12 mouse cellular contexts compared by ENCODE assay signal in genomic region chr7:28862817-28863499, GRCm38 (mm10). TPM values are rescaled to one million over a fixed set of nuclear protein-coding genes. Genes with fewer than 3 reads are reported as not detected.
DNase-seq lines count a peak whose midpoint lies in the region; ATAC-seq lines count a peak whose summit lies in the region.
"Had no signal": no experiment of that assay in that cellular context is flagged by ENCODE, and none has a peak within 500 bp of the region (broad histone marks: within the 10 kb centered on the region; RNA-seq: fewer than 3 reads in every experiment).

No protein-coding gene starts in this region.

- no peaks in the 10 kb centered on the region for H3K36me3 ChIP-seq in embryonic facial prominence, embryonic 13.5 days
- H3K36me3 ChIP-seq in embryonic facial prominence, embryonic 10.5 days (replicated peaks), result no peaks in the 10 kb centered on the region
- H3K36me3 ChIP-seq in embryonic facial prominence, embryonic 15.5 days, result no peaks in the 10 kb centered on the region
- no peaks in the 10 kb centered on the region for H3K36me3 ChIP-seq in liver, embryonic 12.5 days
- H3K36me3 ChIP-seq: limb, embryonic 13.5 days had no signal

- no peak overlapping the region for H3K4me2 ChIP-seq in embryonic facial prominence, embryonic 13.5 days
- peak overlapping the region; percentile 51; the same call in 1 of the 2 replicates for H3K4me2 ChIP-seq in embryonic facial prominence, embryonic 15.5 days (replicated peaks)
- H3K4me2 ChIP-seq in liver, embryonic 12.5 days, result no peak overlapping the region

- no peak overlapping the region for H3K4me3 ChIP-seq in embryonic facial prominence, embryonic 13.5 days
- H3K4me3 ChIP-seq in embryonic facial prominence, embryonic 10.5 days, result no peak overlapping the region
- H3K4me3 ChIP-seq in embryonic facial prominence, embryonic 15.5 days (replicated peaks), result no peak overlapping the region
- no peak overlapping the region for H3K4me3 ChIP-seq in liver, embryonic 12.5 days
- H3K4me3 ChIP-seq: limb, embryonic 13.5 days had no signal

- H3K9ac ChIP-seq in embryonic facial prominence, embryonic 13.5 days, result no peak overlapping the region
- no peak overlapping the region for H3K9ac ChIP-seq in embryonic facial prominence, embryonic 15.5 days
- H3K9ac ChIP-seq in liver, embryonic 12.5 days, result no peak overlapping the region
- H3K9ac ChIP-seq: limb, embryonic 13.5 days had no signal

- H3K9me3 ChIP-seq in embryonic facial prominence, embryonic 13.5 days, result no peaks in the 10 kb centered on the region
- no peaks in the 10 kb centered on the region for H3K9me3 ChIP-seq in embryonic facial prominence, embryonic 10.5 days
- no peaks in the 10 kb centered on the region for H3K9me3 ChIP-seq in embryonic facial prominence, embryonic 15.5 days (replicated peaks)
- peaks cover 5% of the 10 kb centered on the region; the same call in 1 of the 2 replicates for H3K9me3 ChIP-seq in liver, embryonic 12.5 days (replicated peaks)

- H3K27me3 ChIP-seq in embryonic facial prominence, embryonic 13.5 days, result no peaks in the 10 kb centered on the region
- H3K27me3 ChIP-seq in embryonic facial prominence, embryonic 10.5 days (replicated peaks; ENCODE audit: low read depth, poor library complexity, severe bottlenecking), result no peaks in the 10 kb centered on the region; the same call in none of the 2 replicates
- H3K27me3 ChIP-seq in embryonic facial prominence, embryonic 15.5 days, result no peaks in the 10 kb centered on the region
- 0 out of 2 replicates have a peak, but pooled peaks cover 2% of the 10 kb centered on the region for H3K27me3 ChIP-seq in liver, embryonic 12.5 days (replicated peaks)
- H3K27me3 ChIP-seq: limb, embryonic 13.5 days had no signal

- 0 out of 2 replicates have a peak overlapping the region, but pooled peaks have one; percentile 7 for H3K27ac ChIP-seq in embryonic facial prominence, embryonic 13.5 days
- no peak overlapping the region for H3K27ac ChIP-seq in embryonic facial prominence, embryonic 10.5 days (replicated peaks)
- H3K27ac ChIP-seq in embryonic facial prominence, embryonic 15.5 days (replicated peaks), result peak overlapping the region; percentile 83
- H3K27ac ChIP-seq in liver, embryonic 12.5 days, result no peak overlapping the region
- H3K27ac ChIP-seq: limb, embryonic 13.5 days; macrophage had no signal

- WGBS in embryonic facial prominence, embryonic 13.5 days, result 86% methylated on average over 15 of the region's 15 CpGs
- WGBS in embryonic facial prominence, embryonic 10.5 days, result 81% methylated on average over 15 of the region's 15 CpGs
- 68% methylated on average over 15 of the region's 15 CpGs for WGBS in embryonic facial prominence, embryonic 15.5 days
- WGBS in liver, embryonic 12.5 days (ENCODE audit: insufficient replicate concordance), result 67% methylated on average over 15 of the region's 15 CpGs

- peaks cover 39% of the 10 kb centered on the region for H3K4me1 ChIP-seq in embryonic facial prominence, embryonic 13.5 days
- H3K4me1 ChIP-seq in embryonic facial prominence, embryonic 10.5 days, result peaks cover 26% of the 10 kb centered on the region
- H3K4me1 ChIP-seq in embryonic facial prominence, embryonic 15.5 days, result peaks cover 42% of the 10 kb centered on the region
- H3K4me1 ChIP-seq in liver, embryonic 12.5 days, result peaks cover 39% of the 10 kb centered on the region

- intact Hi-C loops in heart, postnatal 10 days (cut with DNase I), result no loop called here

- ATAC-seq in embryonic facial prominence, embryonic 13.5 days (ENCODE audit: insufficient number of reproducible peaks, insufficient read depth, low FRiP score, low TSS enrichment, low read depth), result no peak
- no peak for ATAC-seq in embryonic facial prominence, embryonic 15.5 days (ENCODE audit: insufficient number of reproducible peaks, low FRiP score, low TSS enrichment, low read depth)
- ATAC-seq in liver, embryonic 12.5 days, result no peak
- ATAC-seq: activated CD4-positive, CD25-positive, alpha-beta regulatory T cell, adult 4 months; hindbrain, embryonic 16.5 days had no signal

- no peak for DNase-seq in embryonic facial prominence, embryonic 10.5 days (ENCODE audit: low spot score)
- peak; percentile 53 to 57 for DNase-seq in left cerebral cortex, adult 18-20 months (ENCODE audit: low spot score in 2 of 2)
- DNase-seq in right cerebral cortex, postnatal 25 days, result peak; percentile 77
- DNase-seq in thymus, postnatal 0 days (ENCODE audit: low spot score), result no peak
- DNase-seq in heart, postnatal 10 days, result no peak

RNA-seq across cellular contexts. Expression of gene Lgals7, which starts 0.7 kb away (rescaled TPM):
- 25.5 and 29.4 TPM in 2 replicates for polyA plus RNA-seq in embryonic facial prominence, embryonic 13.5 days (2015; fragmentation: Nextera tagmentation; extraction: Ambion mirVana)
- 0.63 and 1.9 TPM in 2 replicates for polyA plus RNA-seq in embryonic facial prominence, embryonic 10.5 days (2016; fragmentation: Nextera tagmentation; extraction: Ambion mirVana)
- 187 and 265 TPM in 2 replicates for polyA plus RNA-seq in embryonic facial prominence, embryonic 15.5 days (2015; fragmentation: Nextera tagmentation; extraction: Ambion mirVana)
- total RNA-seq in left cerebral cortex, adult 18-20 months (2021), result under 1 TPM in 1 of 2 experiments, not detected in 1; 0.74 TPM
- polyA plus RNA-seq in thymus, postnatal 0 days (2015; fragmentation: Nextera tagmentation; extraction: Ambion mirVana), result 0.99 and 1.1 TPM in 2 replicates
- polyA plus RNA-seq in liver, embryonic 12.5 days (2016; fragmentation: Nextera tagmentation; extraction: Ambion mirVana), result 0.25 TPM in 1 of 2 replicates, not detected in the other
- total RNA-seq in heart, postnatal 10 days (2021), result 1 to 10 TPM; 2.2 to 2.8 TPM
- polyA plus RNA-seq: macrophage had no signal

RNA-seq across cellular contexts. Expression of gene Capn12, which starts 18.3 kb away (rescaled TPM):
- polyA plus RNA-seq in embryonic facial prominence, embryonic 13.5 days (2015; fragmentation: Nextera tagmentation; extraction: Ambion mirVana), result 0.69 and 1.2 TPM in 2 replicates
- polyA plus RNA-seq in embryonic facial prominence, embryonic 10.5 days (2016; fragmentation: Nextera tagmentation; extraction: Ambion mirVana), result 0.44 and 0.55 TPM in 2 replicates
- polyA plus RNA-seq in embryonic facial prominence, embryonic 15.5 days (2015; fragmentation: Nextera tagmentation; extraction: Ambion mirVana), result 1.1 and 1.4 TPM in 2 replicates
- total RNA-seq in left cerebral cortex, adult 18-20 months (2021), result under 1 TPM; 0.61 to 0.95 TPM
- polyA plus RNA-seq in thymus, postnatal 0 days (2015; fragmentation: Nextera tagmentation; extraction: Ambion mirVana), result 0.23 and 0.53 TPM in 2 replicates
- polyA plus RNA-seq in liver, embryonic 12.5 days (2016; fragmentation: Nextera tagmentation; extraction: Ambion mirVana), result 0.12 and 0.13 TPM in 2 replicates
- under 1 TPM; 0.26 to 0.47 TPM for total RNA-seq in heart, postnatal 10 days (2021)

RNA-seq across cellular contexts. Expression of gene Lgals4, which starts 29.3 kb away (rescaled TPM):
- polyA plus RNA-seq in embryonic facial prominence, embryonic 13.5 days (2015; fragmentation: Nextera tagmentation; extraction: Ambion mirVana), result 8.7 and 15.3 TPM in 2 replicates
- 4.4 and 4.9 TPM in 2 replicates for polyA plus RNA-seq in embryonic facial prominence, embryonic 10.5 days (2016; fragmentation: Nextera tagmentation; extraction: Ambion mirVana)
- 15.4 and 18.0 TPM in 2 replicates for polyA plus RNA-seq in embryonic facial prominence, embryonic 15.5 days (2015; fragmentation: Nextera tagmentation; extraction: Ambion mirVana)
- 1 to 10 TPM; 1.9 to 2.4 TPM for total RNA-seq in left cerebral cortex, adult 18-20 months (2021)
- polyA plus RNA-seq in thymus, postnatal 0 days (2015; fragmentation: Nextera tagmentation; extraction: Ambion mirVana), result 10.1 and 12.0 TPM in 2 replicates
- polyA plus RNA-seq in liver, embryonic 12.5 days (2016; fragmentation: Nextera tagmentation; extraction: Ambion mirVana), result 2.7 and 3.6 TPM in 2 replicates
- 10 to 100 TPM; 35.0 to 35.8 TPM for total RNA-seq in heart, postnatal 10 days (2021)

RNA-seq across cellular contexts. Expression of gene Ech1, which starts 37.9 kb away (rescaled TPM):
- polyA plus RNA-seq in embryonic facial prominence, embryonic 13.5 days (2015; fragmentation: Nextera tagmentation; extraction: Ambion mirVana), result 153 TPM in 2 replicates
- 75.8 and 81.7 TPM in 2 replicates for polyA plus RNA-seq in embryonic facial prominence, embryonic 10.5 days (2016; fragmentation: Nextera tagmentation; extraction: Ambion mirVana)
- 226 and 231 TPM in 2 replicates for polyA plus RNA-seq in embryonic facial prominence, embryonic 15.5 days (2015; fragmentation: Nextera tagmentation; extraction: Ambion mirVana)
- 10 to 100 TPM; 53.5 to 56.6 TPM for total RNA-seq in left cerebral cortex, adult 18-20 months (2021)
- 167 and 184 TPM in 2 replicates for polyA plus RNA-seq in thymus, postnatal 0 days (2015; fragmentation: Nextera tagmentation; extraction: Ambion mirVana)
- 72.3 and 73.6 TPM in 2 replicates for polyA plus RNA-seq in liver, embryonic 12.5 days (2016; fragmentation: Nextera tagmentation; extraction: Ambion mirVana)
- total RNA-seq in heart, postnatal 10 days (2021), result 1,000 to 10,000 TPM; 1,137 to 1,217 TPM

RNA-seq across cellular contexts. Expression of gene Hnrnpl, which starts 54.6 kb away (rescaled TPM):
- polyA plus RNA-seq in embryonic facial prominence, embryonic 13.5 days (2015; fragmentation: Nextera tagmentation; extraction: Ambion mirVana), result 301 and 303 TPM in 2 replicates
- 325 and 346 TPM in 2 replicates for polyA plus RNA-seq in embryonic facial prominence, embryonic 10.5 days (2016; fragmentation: Nextera tagmentation; extraction: Ambion mirVana)
- 211 and 225 TPM in 2 replicates for polyA plus RNA-seq in embryonic facial prominence, embryonic 15.5 days (2015; fragmentation: Nextera tagmentation; extraction: Ambion mirVana)
- total RNA-seq in left cerebral cortex, adult 18-20 months (2021), result 100 to 1,000 TPM; 427 to 456 TPM
- polyA plus RNA-seq in thymus, postnatal 0 days (2015; fragmentation: Nextera tagmentation; extraction: Ambion mirVana), result 285 and 358 TPM in 2 replicates
- 186 and 188 TPM in 2 replicates for polyA plus RNA-seq in liver, embryonic 12.5 days (2016; fragmentation: Nextera tagmentation; extraction: Ambion mirVana)
- total RNA-seq in heart, postnatal 10 days (2021), result 100 to 1,000 TPM; 423 to 428 TPM

Comparison
In these comparisons a context has a peak if more than half of its experiments do, and no peak if none do; other contexts are left out.
1. H3K27ac ChIP-seq: peak in embryonic facial prominence, embryonic 13.5 days (single experiment) and embryonic facial prominence, embryonic 15.5 days (single experiment); none in embryonic facial prominence, embryonic 10.5 days (single experiment) and liver, embryonic 12.5 days (single experiment).
2. DNase-seq: peak in left cerebral cortex, adult 18-20 months (2 of 2) and right cerebral cortex, postnatal 25 days (single experiment); none in embryonic facial prominence, embryonic 10.5 days (single experiment), thymus, postnatal 0 days (single experiment) and heart, postnatal 10 days (0 of 2).